Mouse (Mus musculus) CH12.LX (cell line): ENCODE data around the gene Atp8b4.

Source experiments
- CTCF ChIP-seq, 2 experiments: IDR thresholded peaks in 1 of 2; conservative IDR thresholded peaks in 1 of 2; 2 replicates each; pipeline ENCODE4 v1.5.1; 2011 to 2012; ENCODE audit warnings: low read depth in 2 of 2, low read length in 2 of 2, improper control_type of control experiment in 1 of 2, inconsistent platforms in 1 of 2, mild to moderate bottlenecking in 1 of 2, moderate library complexity in 1 of 2
- EP300 ChIP-seq: IDR thresholded peaks from 2 replicates; pipeline ENCODE4 v1.6.1; 2011; ENCODE audit warnings: low read length, improper control_type of control experiment
- GABPA ChIP-seq: IDR thresholded peaks from 2 replicates; pipeline ENCODE4 v1.6.1; 2012; ENCODE audit warnings: low read depth, low read length, improper control_type of control experiment, inconsistent platforms; ENCODE audit not compliant: insufficient replicate concordance
- HCFC1 ChIP-seq: IDR thresholded peaks from 2 replicates; pipeline ENCODE4 v1.6.1; 2012; ENCODE audit warnings: low read depth, mild to moderate bottlenecking, inconsistent platforms, low read length, improper control_type of control experiment
- JUND ChIP-seq: conservative IDR thresholded peaks from 2 replicates; pipeline ENCODE4 v1.6.1; 2011; ENCODE audit warnings: low read depth, low read length, improper control_type of control experiment
- MAX ChIP-seq: IDR thresholded peaks from 2 replicates; pipeline ENCODE4 v1.6.1; 2011; ENCODE audit warnings: low read length, improper control_type of control experiment
- MYC ChIP-seq: IDR thresholded peaks from 2 replicates; pipeline ENCODE4 v1.6.1; 2011; ENCODE audit warnings: low read depth, mild to moderate bottlenecking, improper control_type of control experiment, low read length
- POLR2A ChIP-seq: IDR thresholded peaks from 2 replicates; pipeline ENCODE4 v1.6.1; 2011; ENCODE audit warnings: low read depth, mild to moderate bottlenecking, improper control_type of control experiment, low read length
- RCOR1 ChIP-seq: conservative IDR thresholded peaks from 2 replicates; pipeline ENCODE4 v1.6.1; 2012; ENCODE audit warnings: low read depth, mild to moderate bottlenecking, inconsistent platforms, low read length, improper control_type of control experiment
- TBP ChIP-seq: conservative IDR thresholded peaks from 2 replicates; pipeline ENCODE4 v1.6.1; 2011; ENCODE audit warnings: low read depth, low read length, improper control_type of control experiment
- TCF12 ChIP-seq: IDR thresholded peaks from 2 replicates; pipeline ENCODE4 v1.6.1; 2014; ENCODE audit warnings: low read depth, mild to moderate bottlenecking, inconsistent platforms, low read length, improper control_type of control experiment
- ZC3H11A ChIP-seq: IDR thresholded peaks from 2 replicates; pipeline ENCODE4 v1.6.1; 2012; ENCODE audit warnings: low read depth, mild to moderate bottlenecking, inconsistent platforms, low read length, improper control_type of control experiment

- no peak for TF ChIP-seq CTCF (conservative IDR thresholded peaks at IDR 0.05 in 1 of 2, IDR thresholded peaks at IDR 0.05 in 1 of 2; ENCODE audit: low read depth in 2 of 2, low read length in 2 of 2)
- TF ChIP-seq MAX = no peak
- no peak for TF ChIP-seq HCFC1
- TF ChIP-seq EP300 = no peak
- no peak for TF ChIP-seq TCF12
- no peak for TF ChIP-seq ZC3H11A
- no peak for TF ChIP-seq JUND
- no peak for TF ChIP-seq POLR2A
- TF ChIP-seq GABPA = no peak
- no peak for TF ChIP-seq RCOR1
- TF ChIP-seq TBP = no peak
- TF ChIP-seq MYC = no peak
Observed at GRCm38 (mm10) chr2:126491446-126491845, 9.0 kb downstream of the Atp8b4 start.
